Mouse (Mus musculus): ENCODE data around the gene Psg28. TPM values are rescaled to one million over a fixed set of nuclear protein-coding genes. Genes with fewer than 3 reads are reported as not detected.

The Psg28 gene
- total RNA-seq (2023) = not detected

DNA sequence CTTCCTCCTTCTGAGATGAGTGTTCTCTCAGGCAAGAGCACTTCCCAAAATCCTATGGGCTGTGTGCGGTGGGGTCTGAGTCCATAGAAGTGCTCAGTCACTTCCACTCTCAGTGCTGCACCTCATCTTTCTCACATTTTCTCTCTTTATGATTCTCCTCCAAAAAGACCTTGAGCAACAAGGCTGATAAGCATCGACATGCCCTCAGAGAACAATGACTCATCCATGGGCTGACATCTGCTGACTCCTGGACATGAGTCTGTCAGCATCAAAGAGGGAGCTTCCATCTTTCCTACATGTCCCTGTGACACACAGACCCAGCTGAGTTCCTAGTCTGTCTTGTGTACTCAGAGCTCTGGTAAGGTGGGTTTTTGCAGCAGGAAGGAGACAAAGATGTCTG, at the start of gene Psg28:
Psg28 (minus strand) TSS at position 101 of the 400 bp plus-strand sequence.

Other genes starting within 250 kb of the Psg28 start
- gene Mill1, start 186.7 kb downstream of the Psg28 start, total RNA-seq (2023) = not detected
- not detected for gene Psg18, start 77.0 kb downstream of the Psg28 start, total RNA-seq (2023)
- gene Psg26, start 52.1 kb upstream of the Psg28 start, total RNA-seq (2023) = not detected
- not detected for gene Psg25, start 100.2 kb upstream of the Psg28 start, total RNA-seq (2023)
- not detected for gene Psg27, start 135.3 kb upstream of the Psg28 start, total RNA-seq (2023)
- gene Psg23, start 184.5 kb upstream of the Psg28 start, total RNA-seq (2023) = not detected
- not detected for gene Psg21, start 224.7 kb upstream of the Psg28 start, total RNA-seq (2023)